Mouse (Mus musculus): ENCODE results near the gene Aoc1.

DNA sequence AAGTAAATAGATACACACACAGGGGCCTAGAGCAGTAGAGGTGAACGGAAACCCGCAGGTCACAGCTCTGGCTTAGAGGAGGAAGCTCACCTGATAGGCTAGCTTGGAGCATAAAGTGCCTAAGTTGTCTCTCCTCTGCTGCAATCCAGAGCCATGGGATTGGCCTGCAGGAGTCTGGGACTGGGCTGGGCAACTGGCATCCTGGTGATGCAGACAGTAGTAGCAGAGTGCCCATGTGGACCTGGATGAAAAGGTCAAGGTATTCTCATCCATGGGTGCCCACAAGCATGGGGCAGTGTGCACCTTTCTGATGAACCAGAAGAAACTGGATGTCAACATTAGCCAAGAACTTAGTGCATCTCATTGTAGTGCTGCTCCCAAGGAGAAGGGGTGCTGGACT lies 40.9 kb downstream of the Aoc1 start:
- TF ChIP-seq GATA1 (IDR thresholded peaks at IDR 0.05; ENCODE audit: borderline replicate concordance, low read length): no peak
- no peak for TF ChIP-seq FLI1 (IDR thresholded peaks at IDR 0.05; ENCODE audit: low read length)

Measured in megakaryocyte, embryonic 14.5 days (primary cell).